Mouse (Mus musculus) right cerebral cortex, postnatal 36 days (tissue): ENCODE data around the gene Eif4g3.
A peak's percentile ranks its signal among the peaks of the same experiment; 100 is the strongest.

Experiments
- DNase-seq, 2 experiments: peaks; one replicate each; pipeline ENCODE4 v3.0.0; 2022; ENCODE audit warnings: low spot score in 2 of 2, mixed read lengths in 1 of 2

The Eif4g3 gene

DNA sequence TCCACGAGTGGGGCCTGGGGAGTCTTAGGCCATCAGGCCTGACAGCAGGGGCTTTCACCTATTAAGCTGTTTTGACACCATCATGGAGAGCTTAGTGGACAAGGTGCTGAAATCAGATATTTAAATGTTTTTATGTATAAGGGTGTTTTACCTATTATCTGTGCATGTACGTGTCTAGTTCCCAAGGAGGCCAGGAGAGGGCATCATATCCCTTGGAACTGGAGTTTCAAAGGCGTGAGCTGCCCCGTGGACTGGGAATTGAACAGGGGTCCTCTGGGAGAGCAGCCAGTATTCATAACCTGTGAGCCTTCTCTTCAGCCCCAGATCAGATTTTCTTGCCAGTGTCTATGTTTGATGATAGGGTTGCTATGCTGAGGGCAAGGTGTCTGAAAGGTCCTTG lies 2.4 kb upstream of the Eif4g3 start:
- DNase-seq: no peak

DNA sequence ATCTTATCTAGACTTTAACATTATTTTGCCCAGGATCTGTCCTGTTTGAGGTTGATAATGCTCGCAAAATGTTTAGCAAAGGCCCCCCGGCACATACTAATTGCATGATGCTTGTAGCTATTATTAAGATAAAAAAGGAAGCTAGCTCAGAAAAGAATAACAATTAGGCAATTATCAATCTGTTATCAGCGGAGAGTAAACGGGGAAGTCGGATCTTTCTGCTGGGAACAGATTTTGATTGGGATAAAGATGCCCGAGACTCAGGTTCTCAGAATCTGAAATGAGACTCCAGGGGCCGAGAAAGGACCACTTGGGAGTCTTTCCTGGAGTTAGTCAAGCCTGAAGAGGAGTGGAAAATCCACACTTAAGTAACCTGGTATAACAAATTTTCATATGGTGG lies 1.6 kb upstream of the Eif4g3 start:
- DNase-seq: no peak

DNA sequence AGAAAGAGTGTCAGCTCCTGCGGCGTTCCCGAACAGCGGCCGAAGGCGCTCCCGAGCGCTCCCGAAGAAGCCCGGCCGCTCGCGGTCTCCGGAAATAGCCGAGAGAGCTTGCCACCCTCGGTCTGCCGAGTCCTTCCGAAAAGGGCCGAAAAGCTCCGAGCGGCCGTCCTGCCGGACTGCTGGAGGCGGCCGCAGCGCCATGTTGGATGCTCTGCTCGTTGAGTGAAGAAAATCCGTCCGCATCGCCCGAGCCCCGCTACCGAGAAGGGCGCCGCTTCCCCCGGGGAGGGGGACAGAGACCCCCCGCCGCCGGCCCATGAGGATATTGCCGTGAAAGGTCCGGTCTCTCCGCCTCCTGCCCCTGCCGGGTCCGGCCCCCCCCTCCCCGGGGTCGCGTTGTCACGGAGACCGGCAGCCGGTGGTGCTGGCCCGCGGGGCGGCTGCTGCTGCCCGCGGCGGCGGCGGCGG lies 503 bp downstream of the Eif4g3 start:
- peak; percentile 96 to 98 for DNase-seq

DNA sequence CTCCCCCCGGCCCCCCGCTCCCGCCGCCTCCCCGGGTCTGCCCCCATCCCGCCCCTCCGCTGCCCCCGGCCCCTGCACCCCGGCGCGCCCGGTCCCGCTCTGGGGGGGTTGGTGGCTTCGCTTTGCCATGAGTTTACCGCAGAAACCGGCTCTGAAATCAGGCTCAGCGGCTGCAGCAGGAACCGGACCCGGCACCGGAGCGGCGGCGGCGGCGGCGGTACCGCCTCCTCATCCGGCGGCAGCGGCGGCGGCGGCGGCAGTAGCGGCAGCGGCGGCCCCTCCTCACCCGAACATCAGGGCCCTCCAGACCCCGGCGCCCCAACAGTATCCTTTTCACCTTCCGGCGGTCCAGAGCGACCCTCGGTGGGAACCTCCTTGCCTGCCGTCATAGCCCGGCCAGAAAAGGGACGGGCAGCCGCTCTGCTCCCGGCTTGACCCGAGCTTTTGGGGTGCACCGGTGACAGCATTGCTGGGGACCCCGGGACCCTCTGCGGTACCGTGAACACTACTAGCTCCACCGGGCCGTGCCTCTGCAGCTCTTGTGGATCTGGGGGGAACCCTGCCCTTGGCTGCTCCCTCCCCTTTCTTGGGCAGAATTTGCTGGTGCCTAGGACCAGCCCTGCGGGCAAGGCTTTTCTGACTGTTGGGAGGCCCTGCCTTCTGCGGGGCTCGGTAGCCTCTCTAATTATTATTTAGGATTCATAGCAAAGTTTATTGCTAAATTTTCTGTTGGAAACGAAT lies 1.2 kb downstream of the Eif4g3 start:
- DNase-seq: no peak

DNA sequence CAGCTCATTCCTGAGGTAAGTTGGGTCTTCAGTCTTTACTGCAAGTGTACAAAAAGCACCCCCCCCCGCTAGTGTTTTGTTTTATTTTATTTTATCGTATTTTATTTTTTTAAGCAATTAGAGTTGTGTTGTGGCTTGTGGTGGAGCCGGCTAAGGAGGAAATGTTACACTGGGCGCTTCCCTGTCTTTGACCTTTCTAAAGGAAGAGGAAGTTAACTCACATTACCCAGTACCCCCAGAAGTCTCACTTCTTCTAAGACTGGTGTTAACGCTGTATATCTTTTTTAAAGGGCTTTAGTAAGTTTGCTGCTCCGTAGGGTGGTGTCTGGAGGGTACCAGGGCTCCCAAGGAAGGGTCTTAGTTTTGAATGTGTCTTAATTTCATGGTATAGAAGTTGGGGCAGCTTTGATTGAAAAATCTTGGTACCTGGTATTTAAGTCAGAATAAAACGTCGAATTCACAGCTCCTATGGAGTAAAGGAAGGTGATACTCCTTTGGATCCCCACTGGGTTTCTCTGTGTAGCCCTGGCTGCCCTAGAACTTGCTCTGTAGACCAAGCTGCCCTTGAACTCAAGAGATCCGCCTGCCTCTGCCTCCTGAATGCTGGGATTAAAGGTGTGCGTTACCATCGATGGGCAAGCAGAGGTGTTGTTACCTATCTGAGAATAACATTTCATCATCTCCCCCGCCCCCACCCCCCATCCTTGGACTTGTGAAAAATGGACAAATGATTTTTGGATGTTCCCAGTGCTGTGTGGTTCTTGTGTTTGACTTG lies 1.9 kb downstream of the Eif4g3 start:
- no peak for DNase-seq

DNA sequence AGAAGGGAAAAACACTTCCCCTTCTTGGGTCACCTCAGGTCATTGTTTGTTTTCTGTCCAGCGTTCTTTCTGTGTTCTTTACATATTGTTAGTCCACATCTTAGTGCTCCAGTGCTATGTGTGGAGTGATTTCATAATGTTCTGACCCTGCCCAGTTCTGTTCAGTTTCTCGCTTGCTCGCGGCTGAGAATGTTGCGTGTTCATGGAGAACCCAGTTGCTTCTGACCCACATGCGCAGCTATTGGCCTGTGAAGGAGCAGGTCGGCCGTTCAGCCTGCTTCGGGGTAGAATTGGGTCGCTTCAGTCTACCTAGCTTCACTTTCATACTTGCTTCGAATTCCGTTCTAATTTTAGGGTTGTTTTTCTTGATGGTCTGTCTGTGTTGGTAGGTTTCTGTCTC lies 2.6 kb downstream of the Eif4g3 start:
- no peak for DNase-seq

DNA sequence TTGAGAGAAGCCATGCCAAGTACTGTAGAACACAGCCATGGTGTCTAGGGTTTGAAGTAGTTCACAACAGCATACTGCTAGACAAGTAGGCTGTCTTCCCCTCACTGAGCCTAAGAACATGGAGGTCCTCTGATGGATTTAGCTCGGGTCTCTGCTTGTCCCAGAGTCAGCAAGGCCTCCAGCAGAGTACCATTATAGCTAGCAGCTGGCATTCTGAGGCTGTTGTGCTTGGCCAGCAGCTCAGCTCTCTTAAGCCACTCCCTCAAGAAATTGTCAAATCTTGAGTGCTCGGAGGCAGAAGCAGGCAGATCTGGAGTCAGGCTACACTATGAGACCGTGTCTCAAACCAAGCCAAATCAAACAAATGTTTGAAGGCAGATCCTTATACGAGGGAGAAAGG lies 5.4 kb downstream of the Eif4g3 start:
- no peak for DNase-seq

DNA sequence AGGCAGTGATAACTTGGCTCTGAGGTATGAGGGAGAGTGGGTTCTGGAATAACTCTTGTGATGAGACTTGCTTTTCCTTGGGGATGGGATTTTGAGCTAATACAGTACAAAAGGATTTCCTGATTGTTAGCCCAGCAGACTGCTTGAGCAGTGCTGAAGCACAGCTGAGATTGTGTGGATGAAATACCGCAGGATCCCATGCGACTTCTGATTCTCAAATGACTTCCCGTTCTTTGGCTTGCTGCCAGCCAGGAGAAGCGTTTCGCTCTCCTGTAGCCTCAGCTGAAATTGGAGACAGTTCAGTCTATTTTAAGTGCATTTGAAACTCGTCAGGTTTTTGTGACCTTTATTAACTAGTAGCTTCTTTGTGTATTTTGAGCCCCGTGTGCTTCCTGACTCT lies 7.9 kb downstream of the Eif4g3 start:
- DNase-seq: no peak

DNA sequence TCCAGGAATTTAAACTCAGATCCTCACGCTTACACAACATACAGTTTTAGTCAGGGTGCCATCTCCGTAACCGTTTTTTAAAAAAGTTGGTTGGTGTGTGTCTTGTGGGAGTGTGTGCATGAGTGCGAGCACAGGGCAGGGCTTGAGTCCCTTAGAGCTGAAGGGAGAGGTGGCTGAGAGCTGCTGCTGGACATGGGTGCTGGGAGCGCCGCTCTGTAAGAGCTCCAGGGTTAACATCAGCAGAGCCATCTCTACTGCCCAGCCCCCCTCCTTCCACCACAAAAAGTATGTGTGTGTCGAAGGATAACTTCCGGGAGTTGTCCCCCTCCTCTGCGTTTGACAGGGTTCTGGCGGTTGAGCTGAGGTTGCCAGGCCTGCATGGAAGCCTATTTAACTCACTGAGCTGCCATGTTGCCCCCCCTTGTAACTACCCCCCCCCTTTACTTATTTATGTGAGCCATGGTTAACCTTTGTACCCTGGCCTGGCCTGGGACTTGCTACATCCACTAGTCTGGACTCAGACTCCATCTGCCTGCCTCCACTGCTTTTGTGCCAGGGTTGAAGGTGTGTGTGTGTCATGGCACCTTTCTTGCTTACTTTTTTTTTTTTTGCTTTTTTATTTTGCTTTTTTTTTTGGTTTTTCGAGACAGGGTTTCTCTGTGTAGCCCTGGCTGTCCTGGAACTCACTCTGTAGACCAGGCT lies 11.2 kb downstream of the Eif4g3 start:
- DNase-seq: no peak

DNA sequence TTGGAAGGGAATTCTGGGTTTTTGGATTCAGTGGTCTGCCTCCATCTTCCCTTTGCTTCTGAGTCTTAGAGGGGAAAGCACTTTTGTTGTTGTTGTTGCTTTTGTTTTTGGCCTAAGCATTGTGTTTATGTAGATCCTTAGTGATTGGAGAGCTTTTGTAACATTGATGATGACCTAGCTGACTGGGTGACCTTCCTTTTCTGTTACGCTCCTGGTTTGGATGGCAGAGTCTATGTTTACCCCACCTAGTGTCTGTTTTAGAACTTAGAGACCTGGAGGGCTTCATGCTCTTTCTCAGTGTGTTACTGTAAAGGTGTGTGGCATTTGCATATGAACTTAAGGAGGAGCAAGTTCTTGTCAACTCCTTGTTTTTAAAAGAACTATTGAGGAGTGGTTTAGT lies 13.0 kb downstream of the Eif4g3 start:
- DNase-seq: no peak

DNA sequence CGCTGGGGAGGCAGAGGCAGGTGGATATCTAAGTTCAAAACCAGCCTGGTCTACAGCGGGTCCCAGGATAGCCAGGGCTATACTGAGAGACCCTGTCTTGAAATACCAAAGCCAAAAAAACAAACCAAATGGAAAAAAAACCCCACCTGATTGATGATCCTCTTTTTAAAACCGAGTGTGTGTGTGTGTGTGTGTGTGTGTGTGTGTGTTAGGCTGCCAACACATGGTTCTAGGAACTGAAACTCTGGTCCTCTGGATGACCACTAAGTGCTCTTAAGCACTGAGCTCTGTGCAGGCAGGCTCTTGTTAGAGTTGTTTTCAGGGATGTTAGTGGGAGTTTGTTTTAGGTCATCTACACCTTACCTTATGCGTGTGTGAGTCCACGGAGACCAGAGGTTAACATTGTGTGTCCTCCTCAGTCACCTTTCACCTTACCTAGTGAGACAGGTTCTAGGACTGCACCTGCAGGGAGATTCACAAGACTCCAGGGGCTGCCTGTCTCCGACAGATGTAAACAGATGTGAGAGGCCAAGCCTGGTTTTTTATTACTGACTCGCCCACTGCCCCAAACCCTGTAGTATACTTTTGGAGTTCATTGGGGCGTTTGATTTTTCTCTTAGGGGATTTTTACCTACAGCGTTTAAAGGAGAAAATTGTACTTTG lies 14.3 kb downstream of the Eif4g3 start:
- no peak for DNase-seq

DNA sequence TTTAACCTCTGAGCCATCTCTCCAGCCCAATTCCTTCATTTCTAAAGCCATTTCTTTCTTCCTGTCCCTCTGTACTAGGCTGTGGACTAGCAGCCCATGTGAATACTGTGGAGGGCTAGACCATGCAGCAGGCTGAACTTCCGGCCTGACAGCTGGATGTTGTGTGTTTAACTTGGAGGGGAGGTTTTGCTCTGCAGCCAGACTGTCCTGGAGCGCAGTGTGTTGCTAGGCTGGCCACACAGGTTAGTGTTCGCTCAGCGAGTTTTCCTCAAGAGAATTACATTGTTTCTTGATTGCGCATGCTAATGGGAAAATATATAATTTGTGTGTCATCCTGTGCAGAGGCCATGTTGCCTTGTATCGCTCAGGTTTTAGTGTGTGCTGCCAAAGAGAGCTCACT lies 15.8 kb downstream of the Eif4g3 start:
- no peak for DNase-seq

DNA sequence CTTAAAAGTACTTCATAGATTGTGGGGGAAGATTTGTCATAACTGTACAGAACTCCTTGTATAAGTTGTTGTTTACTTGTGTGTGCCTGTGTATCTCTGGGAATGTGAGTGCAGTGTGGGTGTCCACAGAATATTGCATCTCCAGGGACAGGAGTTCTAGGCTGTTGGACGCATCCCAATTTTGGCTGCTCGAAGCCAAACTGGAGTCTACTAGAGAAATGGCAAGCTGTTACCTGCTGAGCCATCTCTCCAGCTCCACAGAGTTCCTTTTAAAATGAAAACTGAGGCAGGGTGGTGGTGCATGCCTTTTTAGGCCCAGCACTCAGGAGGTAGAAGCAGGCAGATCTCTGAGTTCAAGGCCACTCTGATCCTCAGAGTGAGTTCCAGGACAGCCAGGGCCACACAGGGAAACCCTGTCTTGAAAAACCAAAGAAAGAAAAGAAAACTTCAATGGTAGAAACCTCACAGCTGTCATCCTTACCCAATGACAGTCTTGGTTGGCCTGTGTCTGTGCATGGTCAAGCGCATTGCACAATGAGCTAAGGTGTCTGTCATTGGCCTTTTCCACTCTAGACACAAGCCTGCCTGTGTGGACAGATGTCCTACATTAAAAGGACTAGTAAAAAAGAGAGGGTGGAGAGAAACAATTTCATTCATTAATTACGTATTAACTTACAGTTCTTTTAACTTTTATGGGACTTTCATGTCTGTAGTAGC lies 17.1 kb downstream of the Eif4g3 start:
- no peak for DNase-seq

DNA sequence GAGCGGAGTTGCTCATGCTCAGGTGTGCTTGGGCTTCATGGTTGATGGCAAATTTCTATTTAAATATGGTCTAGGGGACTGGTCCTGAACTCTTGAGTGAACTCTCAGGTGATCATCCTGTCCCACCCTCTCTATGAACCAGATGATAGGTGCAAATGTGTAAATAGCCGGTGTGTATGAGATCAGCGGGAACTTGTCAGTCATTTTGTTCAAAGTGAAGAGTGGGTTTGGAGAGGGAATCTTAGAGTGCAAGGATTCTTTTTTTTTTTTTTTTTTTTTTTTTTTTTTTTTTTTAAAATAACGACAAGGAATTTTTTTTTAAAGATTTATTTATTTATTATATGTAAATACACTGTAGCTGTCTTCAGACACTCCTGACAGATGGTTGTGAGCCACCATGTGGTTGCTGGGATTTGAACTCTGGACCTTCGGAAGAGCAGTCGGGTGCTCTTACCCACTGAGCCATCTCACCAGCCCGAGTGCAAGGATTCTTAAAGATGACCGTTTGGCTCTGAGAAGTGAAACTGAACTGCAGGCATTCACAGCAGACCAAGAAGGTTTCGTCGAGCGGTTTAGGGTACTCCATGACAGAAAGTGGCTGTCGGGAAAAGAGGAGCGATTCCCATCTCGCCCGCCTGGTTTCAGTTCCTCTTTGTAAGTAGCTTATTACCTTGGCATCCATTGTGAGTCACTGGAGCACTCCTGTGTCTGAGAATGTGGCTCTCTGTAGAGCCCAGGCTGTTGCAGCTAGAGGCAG lies 21.1 kb downstream of the Eif4g3 start:
- no peak for DNase-seq

DNA sequence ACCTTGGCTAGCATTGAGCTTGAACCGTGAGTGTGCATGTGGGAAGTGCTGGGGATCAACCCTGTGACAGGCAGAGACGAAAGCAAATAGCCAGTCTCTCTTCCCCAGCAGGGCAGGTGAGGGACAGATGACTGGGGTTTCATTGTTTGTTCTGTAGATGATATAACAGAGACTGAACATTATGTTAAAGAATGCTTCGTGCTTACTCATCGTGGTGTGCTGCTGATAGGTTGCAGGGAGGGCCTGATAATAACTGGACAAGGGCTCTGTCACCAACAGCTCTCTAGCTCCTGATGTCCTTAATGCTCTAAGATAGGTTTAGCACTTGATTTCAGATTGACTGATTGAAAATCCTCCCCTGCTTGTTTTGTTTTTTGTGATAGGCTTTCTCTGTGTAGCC lies 23.1 kb downstream of the Eif4g3 start:
- no peak for DNase-seq

DNA sequence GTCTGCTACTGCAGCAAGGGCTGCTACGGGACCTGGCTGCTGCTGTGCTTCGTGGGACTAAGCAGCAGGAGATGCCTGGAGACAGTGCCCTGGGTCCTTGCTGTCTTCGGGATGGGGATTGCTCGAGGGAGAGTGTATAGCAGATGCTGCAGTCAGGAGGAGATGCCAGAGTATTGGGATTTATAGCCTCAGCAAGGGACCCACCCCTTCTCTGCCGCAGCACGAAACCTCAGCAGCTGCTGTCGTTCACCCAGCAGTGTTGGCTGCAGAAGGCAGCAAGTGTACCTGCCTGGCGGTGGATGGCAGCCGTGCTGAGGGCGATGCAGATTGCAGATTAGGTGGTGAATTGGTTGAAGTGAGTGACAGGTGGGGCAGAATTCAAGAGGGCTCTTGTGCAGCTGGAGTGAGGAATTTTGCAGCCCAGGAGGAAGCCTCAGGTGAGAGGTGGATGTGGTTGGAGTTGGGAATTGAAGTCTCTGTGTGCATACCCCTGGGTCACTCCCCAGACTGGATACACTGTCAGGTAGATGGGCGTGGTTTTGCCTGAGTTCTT lies 24.3 kb downstream of the Eif4g3 start:
- DNase-seq: no peak

DNA sequence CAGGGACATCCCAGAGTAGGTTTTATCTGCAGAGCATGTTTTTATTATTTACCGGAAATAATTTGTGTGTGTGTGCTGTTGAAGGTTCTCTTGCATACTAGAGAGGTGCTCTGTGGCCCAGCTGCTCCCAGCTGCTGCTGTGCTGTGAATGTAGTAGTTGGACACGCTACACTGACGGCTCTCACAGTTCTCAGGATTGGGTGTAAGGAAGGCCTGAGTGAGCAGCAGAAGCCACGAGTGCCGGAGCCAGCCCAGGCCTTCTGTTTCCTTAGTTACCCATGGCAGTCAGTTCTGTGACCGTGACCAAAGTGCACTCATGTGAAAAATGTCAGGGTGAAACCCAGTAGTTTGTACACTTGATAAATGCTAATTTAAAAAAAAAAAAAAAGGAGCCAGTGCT lies 25.2 kb downstream of the Eif4g3 start:
- DNase-seq: no peak

DNA sequence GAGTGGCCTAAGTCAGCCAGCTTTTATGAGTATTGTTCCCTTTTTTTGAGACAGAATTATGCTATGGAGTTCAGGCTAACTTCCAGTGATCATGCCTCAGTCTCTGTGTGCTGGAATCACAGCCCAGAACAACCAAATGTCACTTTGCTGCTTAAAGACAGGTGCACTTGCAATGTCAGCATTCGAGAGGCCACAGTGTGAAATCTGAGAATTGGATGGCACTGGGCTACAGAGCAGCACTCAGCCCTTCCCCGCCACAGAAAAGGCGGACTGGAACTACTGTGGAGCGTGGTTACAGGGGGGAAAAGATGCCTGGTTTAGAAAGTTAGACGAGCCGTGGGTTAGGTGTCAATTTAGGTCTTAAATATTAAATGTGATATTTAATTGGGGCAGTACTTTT lies 27.4 kb downstream of the Eif4g3 start:
- DNase-seq: no peak

DNA sequence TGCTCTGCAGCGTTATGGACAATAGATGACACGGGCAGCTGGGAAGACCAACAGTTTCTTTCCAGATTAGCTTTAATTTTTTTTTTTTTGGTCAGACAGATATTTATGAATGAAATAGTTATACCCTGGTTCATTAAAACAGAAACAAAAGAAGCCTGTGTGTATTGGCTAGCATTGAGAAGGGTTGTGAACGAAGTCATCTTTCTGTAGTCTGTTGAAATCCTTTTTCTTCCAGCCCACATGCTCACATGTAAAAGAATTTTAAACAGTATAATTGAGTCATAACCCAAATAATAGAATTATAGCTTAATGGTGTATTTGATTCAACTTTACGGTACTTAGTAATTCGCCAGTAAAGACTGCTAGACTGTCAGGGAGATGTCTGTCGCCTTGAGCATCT lies 28.8 kb downstream of the Eif4g3 start:
- no peak for DNase-seq

DNA sequence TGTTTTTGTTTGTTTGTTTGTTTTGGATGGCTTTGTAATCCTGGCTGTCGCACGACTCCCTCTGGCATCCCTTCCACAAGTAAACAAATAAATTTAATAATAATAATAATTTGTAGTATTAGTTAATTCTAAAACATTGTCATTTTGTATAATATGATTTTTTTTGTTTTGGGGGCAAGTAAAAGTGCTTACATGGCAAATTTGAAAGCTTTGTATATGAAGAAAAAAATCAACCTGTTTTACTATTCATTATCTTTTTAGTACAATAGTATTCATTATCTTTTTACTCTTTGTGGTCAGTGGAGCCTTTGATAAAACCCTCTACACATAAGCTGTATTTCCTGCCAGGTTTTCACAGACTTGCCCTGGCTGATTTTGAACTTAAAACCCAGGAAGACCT lies 29.9 kb downstream of the Eif4g3 start:
- no peak for DNase-seq
